Mouse (Mus musculus): Measurements from ENCODE around the gene Gm867. TPM values are rescaled to one million over a fixed set of nuclear protein-coding genes. Genes with fewer than 3 reads are reported as not detected.

The Gm867 gene
- total and polyA plus RNA-seq, 3 experiments = 0.08 to 1.6 TPM; not detected in 1

Other genes with a start within 250 kb of the Gm867 start
- 27.2 and 28.2 TPM in 2 replicates for gene Cabin1, start 176.3 kb downstream of the Gm867 start, total RNA-seq (2012; rRNA removed)
- gene Cabin1, start 176.3 kb downstream of the Gm867 start, polyA plus RNA-seq (2012; ENCODE audit: insufficient read depth in 1 of 2, insufficient read length in 2 of 2, low read depth in 1 of 2, low replicate concordance in 2 of 2, missing spikeins in 1 of 2) = 100 to 1,000 TPM in 1 of 2 experiments, 10 to 100 TPM in 1; 54.9 to 115 TPM
- 45.1 and 48.8 TPM in 2 replicates for gene Ddt, start 167.3 kb downstream of the Gm867 start, total RNA-seq (2012; rRNA removed)
- 10 to 100 TPM in 1 of 2 experiments, not detected in 1; 63.4 TPM for gene Ddt, start 167.3 kb downstream of the Gm867 start, polyA plus RNA-seq (2012; ENCODE audit: insufficient read depth in 1 of 2, insufficient read length in 2 of 2, low read depth in 1 of 2, low replicate concordance in 2 of 2, missing spikeins in 1 of 2)
- not detected in 2 replicates for gene Gm20441, start 159.7 kb downstream of the Gm867 start, total RNA-seq (2012; rRNA removed)
- not detected for gene Gm20441, start 159.7 kb downstream of the Gm867 start, polyA plus RNA-seq (2012; ENCODE audit: insufficient read depth in 1 of 2, insufficient read length in 2 of 2, low read depth in 1 of 2, low replicate concordance in 2 of 2, missing spikeins in 1 of 2)
- 4.0 TPM in 2 replicates for gene Gstt3, start 159.3 kb downstream of the Gm867 start, total RNA-seq (2012; rRNA removed)
- 10 to 100 TPM in 1 of 2 experiments, not detected in 1; 10.2 TPM for gene Gstt3, start 159.3 kb downstream of the Gm867 start, polyA plus RNA-seq (2012; ENCODE audit: insufficient read depth in 1 of 2, insufficient read length in 2 of 2, low read depth in 1 of 2, low replicate concordance in 2 of 2, missing spikeins in 1 of 2)
- gene Gstt1, start 142.1 kb downstream of the Gm867 start, total RNA-seq (2012; rRNA removed) = 1.3 and 2.0 TPM in 2 replicates
- gene Gstt1, start 142.1 kb downstream of the Gm867 start, polyA plus RNA-seq (2012; ENCODE audit: insufficient read depth in 1 of 2, insufficient read length in 2 of 2, low read depth in 1 of 2, low replicate concordance in 2 of 2, missing spikeins in 1 of 2) = 1 to 10 TPM in 1 of 2 experiments, not detected in 1; 3.8 TPM
- gene Gstt4, start 118.1 kb downstream of the Gm867 start, total RNA-seq (2012; rRNA removed) = not detected in 2 replicates
- gene Gstt4, start 118.1 kb downstream of the Gm867 start, polyA plus RNA-seq (2012; ENCODE audit: insufficient read depth in 1 of 2, insufficient read length in 2 of 2, low read depth in 1 of 2, low replicate concordance in 2 of 2, missing spikeins in 1 of 2) = not detected
- 4.3 and 4.9 TPM in 2 replicates for gene Gstt2, start 103.2 kb downstream of the Gm867 start, total RNA-seq (2012; rRNA removed)
- 10 to 100 TPM in 1 of 2 experiments, not detected in 1; 10.9 TPM for gene Gstt2, start 103.2 kb downstream of the Gm867 start, polyA plus RNA-seq (2012; ENCODE audit: insufficient read depth in 1 of 2, insufficient read length in 2 of 2, low read depth in 1 of 2, low replicate concordance in 2 of 2, missing spikeins in 1 of 2)
- gene Mif, start 80.4 kb downstream of the Gm867 start, total RNA-seq (2012; rRNA removed) = 862 and 1,292 TPM in 2 replicates
- gene Mif, start 80.4 kb downstream of the Gm867 start, polyA plus RNA-seq (2012; ENCODE audit: insufficient read depth in 1 of 2, insufficient read length in 2 of 2, low read depth in 1 of 2, low replicate concordance in 2 of 2, missing spikeins in 1 of 2) = 1,000 to 10,000 TPM in 1 of 2 experiments, 100 to 1,000 TPM in 1; 817 to 2,606 TPM
- 0.23 and 0.69 TPM in 2 replicates for gene Derl3, start 47.3 kb downstream of the Gm867 start, total RNA-seq (2012; rRNA removed)
- 1 to 10 TPM in 1 of 2 experiments, not detected in 1; 1.5 TPM for gene Derl3, start 47.3 kb downstream of the Gm867 start, polyA plus RNA-seq (2012; ENCODE audit: insufficient read depth in 1 of 2, insufficient read length in 2 of 2, low read depth in 1 of 2, low replicate concordance in 2 of 2, missing spikeins in 1 of 2)
- 91.6 and 91.8 TPM in 2 replicates for gene Smarcb1, start 19.1 kb downstream of the Gm867 start, total RNA-seq (2012; rRNA removed)
- gene Smarcb1, start 19.1 kb downstream of the Gm867 start, polyA plus RNA-seq (2012; ENCODE audit: insufficient read depth in 1 of 2, insufficient read length in 2 of 2, low read depth in 1 of 2, low replicate concordance in 2 of 2, missing spikeins in 1 of 2) = 1,000 to 10,000 TPM in 1 of 2 experiments, 100 to 1,000 TPM in 1; 117 to 2,689 TPM
- 143 and 158 TPM in 2 replicates for gene Chchd10, start 7.5 kb downstream of the Gm867 start, total RNA-seq (2012; rRNA removed)
- gene Chchd10, start 7.5 kb downstream of the Gm867 start, polyA plus RNA-seq (2012; ENCODE audit: insufficient read depth in 1 of 2, insufficient read length in 2 of 2, low read depth in 1 of 2, low replicate concordance in 2 of 2, missing spikeins in 1 of 2) = 100 to 1,000 TPM in 1 of 2 experiments, not detected in 1; 428 TPM
- gene Mmp11, start 4.2 kb downstream of the Gm867 start, total RNA-seq (2012; rRNA removed) = 1.3 and 1.5 TPM in 2 replicates
- gene Mmp11, start 4.2 kb downstream of the Gm867 start, polyA plus RNA-seq (2012; ENCODE audit: insufficient read depth in 1 of 2, insufficient read length in 2 of 2, low read depth in 1 of 2, low replicate concordance in 2 of 2, missing spikeins in 1 of 2) = 1 to 10 TPM in 1 of 2 experiments, not detected in 1; 5.9 TPM
- 0.27 TPM in 1 of 2 replicates, not detected in the other for gene Vpreb3, start 2.4 kb upstream of the Gm867 start, total RNA-seq (2012; rRNA removed)
- under 1 TPM in 1 of 2 experiments, not detected in 1; 0.88 TPM for gene Vpreb3, start 2.4 kb upstream of the Gm867 start, polyA plus RNA-seq (2012; ENCODE audit: insufficient read depth in 1 of 2, insufficient read length in 2 of 2, low read depth in 1 of 2, low replicate concordance in 2 of 2, missing spikeins in 1 of 2)
- not detected in 2 replicates for gene Gm5134, start 13.8 kb upstream of the Gm867 start, total RNA-seq (2012; rRNA removed)
- gene Gm5134, start 13.8 kb upstream of the Gm867 start, polyA plus RNA-seq (2012; ENCODE audit: insufficient read depth in 1 of 2, insufficient read length in 2 of 2, low read depth in 1 of 2, low replicate concordance in 2 of 2, missing spikeins in 1 of 2) = not detected
- gene Zfp280b, start 92.0 kb upstream of the Gm867 start, total RNA-seq (2012; rRNA removed) = 7.9 and 9.0 TPM in 2 replicates
- 10 to 100 TPM in 1 of 2 experiments, not detected in 1; 18.6 TPM for gene Zfp280b, start 92.0 kb upstream of the Gm867 start, polyA plus RNA-seq (2012; ENCODE audit: insufficient read depth in 1 of 2, insufficient read length in 2 of 2, low read depth in 1 of 2, low replicate concordance in 2 of 2, missing spikeins in 1 of 2)
- gene Slc5a4b, start 170.3 kb upstream of the Gm867 start, total RNA-seq (2012; rRNA removed) = not detected in 2 replicates
- under 1 TPM in 1 of 2 experiments, not detected in 1; 0.03 TPM for gene Slc5a4b, start 170.3 kb upstream of the Gm867 start, polyA plus RNA-seq (2012; ENCODE audit: insufficient read depth in 1 of 2, insufficient read length in 2 of 2, low read depth in 1 of 2, low replicate concordance in 2 of 2, missing spikeins in 1 of 2)
- not detected in 2 replicates for gene Slc5a4a, start 206.8 kb upstream of the Gm867 start, total RNA-seq (2012; rRNA removed)
- gene Slc5a4a, start 206.8 kb upstream of the Gm867 start, polyA plus RNA-seq (2012; ENCODE audit: insufficient read depth in 1 of 2, insufficient read length in 2 of 2, low read depth in 1 of 2, low replicate concordance in 2 of 2, missing spikeins in 1 of 2) = not detected

Measured in MEL (cell line).